Mouse (Mus musculus) E14TG2a.4 (cell line): ENCODE measurements around the gene Wdr53.
A peak's percentile ranks its signal among the peaks of the same experiment; 100 is the strongest.

Experiments used
- H3K27me3 ChIP-seq: 2 replicates; pipeline ENCODE4 v1.6.1; 2014; ENCODE audit warnings: low read length, control low read depth; ENCODE audit not compliant: insufficient read depth
- H3K36me3 ChIP-seq: 2 replicates; pipeline ENCODE4 v1.6.1; 2014; ENCODE audit warnings: low read length, control low read depth; ENCODE audit not compliant: insufficient read depth
- H3K4me1 ChIP-seq: replicated peaks from 2 replicates; pipeline ENCODE4 v1.6.1; 2014; ENCODE audit warnings: low read depth, low read length, control low read depth
- H3K4me3 ChIP-seq: replicated peaks from 2 replicates; pipeline ENCODE4 v1.5.1; 2014; ENCODE audit warnings: mild to moderate bottlenecking, low read length
- H3K9me3 ChIP-seq: 2 replicates; pipeline ENCODE4 v1.6.1; 2014; ENCODE audit warnings: low read length, control low read depth
- CTCF ChIP-seq: conservative IDR thresholded peaks from 2 replicates; pipeline ENCODE4 v1.5.1; 2014; ENCODE audit warnings: low read length
- NANOG ChIP-seq: IDR thresholded peaks from 2 replicates; pipeline ENCODE4 v1.6.1; 2014; ENCODE audit warnings: borderline replicate concordance, low read length, mixed read lengths
- POU5F1 ChIP-seq: IDR thresholded peaks from 2 replicates; pipeline ENCODE4 v1.6.1; 2014; ENCODE audit warnings: low read length, borderline replicate concordance

The Wdr53 gene

DNA sequence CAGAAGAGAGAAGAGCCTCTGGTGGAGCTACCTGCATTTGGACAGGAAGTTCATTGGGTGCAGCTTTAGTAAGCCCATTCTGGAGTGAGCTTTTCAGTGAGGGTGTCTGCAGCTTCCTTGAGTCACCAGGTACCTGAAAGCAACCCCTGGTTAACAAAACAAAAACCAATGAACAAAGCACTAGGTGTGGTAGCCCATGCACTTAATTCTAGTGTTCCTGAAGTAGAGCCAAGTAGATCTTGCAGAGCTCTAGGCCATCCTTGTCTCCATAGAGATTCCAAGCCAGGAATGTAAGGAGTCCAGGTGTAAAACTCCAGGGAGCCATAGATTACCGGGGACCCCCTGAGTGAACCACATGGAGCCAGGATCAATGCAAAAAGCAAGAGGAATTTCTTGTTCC, 56.0 kb downstream of the Wdr53 start:
- 0 out of 2 replicates have a peak overlapping the region, but pooled peaks have one; percentile 41 for H3K4me3 ChIP-seq
- no peaks in the 10 kb centered on the region for H3K9me3 ChIP-seq
- peaks cover 90% of the 10 kb centered on the region for H3K4me1 ChIP-seq
- peaks cover 29% of the 10 kb centered on the region for H3K36me3 ChIP-seq
- no peaks in the 10 kb centered on the region for H3K27me3 ChIP-seq
- TF ChIP-seq POU5F1 = no peak
- TF ChIP-seq NANOG = peak; percentile 21; the same call in 1 of the 2 replicates

DNA sequence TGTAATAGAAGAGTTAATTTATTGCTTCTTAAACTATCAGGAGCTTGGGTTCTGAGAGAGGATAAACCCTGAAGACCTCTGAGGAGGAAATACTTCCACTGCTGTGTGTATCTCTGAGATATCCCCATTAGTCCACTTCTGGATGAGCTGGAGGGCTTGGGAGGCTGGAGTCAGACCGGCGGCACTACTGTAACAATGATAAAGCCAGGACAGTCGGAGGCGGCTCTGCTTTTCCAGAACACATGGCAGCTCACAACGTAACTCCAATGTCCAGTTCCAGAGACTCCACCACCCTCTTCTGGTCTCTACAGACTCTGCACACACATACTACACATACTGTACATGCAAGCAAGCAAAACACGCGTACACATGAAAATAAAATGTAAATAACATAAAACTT, 56.9 kb downstream of the Wdr53 start:
- H3K4me1 ChIP-seq = peaks cover 87% of the 10 kb centered on the region
- no peak for TF ChIP-seq POU5F1
- no peak for TF ChIP-seq NANOG
- TF ChIP-seq CTCF = no peak
- H3K9me3 ChIP-seq = no peaks in the 10 kb centered on the region

More for the DNA sequence above, 56.9 kb downstream of the Wdr53 start:
- Histone ChIP-seq H3K4me3 (no peak overlapping the region), H3K36me3 (peaks cover 21% of the 10 kb centered on the region), H3K27me3 (no peaks in the 10 kb centered on the region)
